Mouse (Mus musculus) adrenal gland, adult 2 months (tissue): ENCODE measurements around the gene Klf16. TPM values are rescaled to one million over a fixed set of nuclear protein-coding genes. Genes with fewer than 3 reads are reported as not detected.

ENCODE experiments used
- DNase-seq: peaks from one replicate; pipeline ENCODE4 v3.0.0; 2021
- polyA plus RNA-seq: library from polyadenylated mRNA; depleted of rRNA; stranded (reverse); fragments of >200 nt; gene quantifications from 2 replicates; pipeline ENCODE4 v1.2.3, GENCODE M21; 2012
- total RNA-seq, 2 experiments: library from RNA; stranded (reverse); gene quantifications; 2 replicates each; pipeline ENCODE4 v1.2.3; 2021

Klf16 gene
- total and polyA plus RNA-seq, 3 experiments, result 9.6 to 39.5 (median 10.6) TPM

GRCm38 (mm10) chr10:80575925-80576324 is 1.2 kb downstream of the Klf16 start:
- DNase-seq, result no peak

- no peak for DNase-seq
Observed at GRCm38 (mm10) chr10:80574896-80575295, 2.2 kb downstream of the Klf16 start.

GRCm38 (mm10) chr10:80573944-80574343 is 3.2 kb downstream of the Klf16 start:
- no peak for DNase-seq

- no peak for DNase-seq
Observed at GRCm38 (mm10) chr10:80572477-80572876, 4.6 kb downstream of the Klf16 start.

- no peak for DNase-seq
Observed at GRCm38 (mm10) chr10:80570871-80571836, 6.0 kb downstream of the Klf16 start.

- DNase-seq, result no peak
Observed at GRCm38 (mm10) chr10:80570419-80570818, 6.7 kb downstream of the Klf16 start.

- DNase-seq, result peak; percentile 74
Observed at GRCm38 (mm10) chr10:80569664-80570066, 7.5 kb downstream of the Klf16 start.

GRCm38 (mm10) chr10:80568876-80569275 is 8.2 kb downstream of the Klf16 start:
- DNase-seq, result no peak

GRCm38 (mm10) chr10:80566375-80567092 is 10.6 kb downstream of the Klf16 start:
- DNase-seq, result peak; percentile 84

GRCm38 (mm10) chr10:80561116-80561944 is 15.8 kb downstream of the Klf16 start, which contains the start of gene Rexo1:
Gene Rexo1, minus strand, starts transcription at chr10:80561560.
- peak; percentile 94 for DNase-seq

GRCm38 (mm10) chr10:80560621-80561020 is 16.5 kb downstream of the Klf16 start:
- DNase-seq, result no peak

- no peak for DNase-seq
Observed at GRCm38 (mm10) chr10:80559431-80559830, 17.7 kb downstream of the Klf16 start.

- DNase-seq, result peak; percentile 86
Observed at GRCm38 (mm10) chr10:80557346-80557965, 19.7 kb downstream of the Klf16 start.

- DNase-seq, result no peak
Observed at GRCm38 (mm10) chr10:80553997-80554396, 23.1 kb downstream of the Klf16 start.

- peak; percentile 50 for DNase-seq
Observed at GRCm38 (mm10) chr10:80553575-80553974, 23.5 kb downstream of the Klf16 start.

GRCm38 (mm10) chr10:80552364-80552763 is 24.8 kb downstream of the Klf16 start:
- DNase-seq, result no peak

GRCm38 (mm10) chr10:80549279-80549678 is 27.8 kb downstream of the Klf16 start:
- peak; percentile 54 for DNase-seq

GRCm38 (mm10) chr10:80548428-80549006 is 28.6 kb downstream of the Klf16 start:
- DNase-seq, result peak; percentile 93

GRCm38 (mm10) chr10:80547539-80547938 is 29.6 kb downstream of the Klf16 start:
- DNase-seq, result peak; percentile 55

GRCm38 (mm10) chr10:80546945-80547344 is 30.2 kb downstream of the Klf16 start:
- DNase-seq, result no peak

- peak; percentile 65 for DNase-seq
Observed at GRCm38 (mm10) chr10:80545590-80545989, 31.5 kb downstream of the Klf16 start.
